Mouse (Mus musculus) layer of hippocampus, adult 2 months (tissue): ENCODE measurements at regions not wholly inside any gene's neighbourhood (a gene's known extent, or its start where the extent isn't known, plus 50 kb on each side); places are given as distances from the start of the nearest gene placed in this dataset.
A peak's percentile ranks its signal among the peaks of the same experiment; 100 is the strongest.

ENCODE experiments used
- DNase-seq, 2 experiments: peaks; one replicate each; pipeline ENCODE4 v3.0.0; 2022; ENCODE audit warnings: low spot score in 2 of 2
- H3K27ac ChIP-seq: fragments of 200-600 bp; 2 replicates; pipeline ENCODE4 v1.8.1; 2022
- H3K4me3 ChIP-seq: fragments of 200-600 bp; 2 replicates; pipeline ENCODE4 v1.8.1; 2022; ENCODE audit warnings: mild to moderate bottlenecking
- CTCF ChIP-seq: fragments of 200-600 bp; conservative IDR thresholded peaks from 2 replicates; pipeline ENCODE4 v1.8.1; 2022; ENCODE audit warnings: antibody characterized with exemption, mild to moderate bottlenecking, moderate library complexity

DNA sequence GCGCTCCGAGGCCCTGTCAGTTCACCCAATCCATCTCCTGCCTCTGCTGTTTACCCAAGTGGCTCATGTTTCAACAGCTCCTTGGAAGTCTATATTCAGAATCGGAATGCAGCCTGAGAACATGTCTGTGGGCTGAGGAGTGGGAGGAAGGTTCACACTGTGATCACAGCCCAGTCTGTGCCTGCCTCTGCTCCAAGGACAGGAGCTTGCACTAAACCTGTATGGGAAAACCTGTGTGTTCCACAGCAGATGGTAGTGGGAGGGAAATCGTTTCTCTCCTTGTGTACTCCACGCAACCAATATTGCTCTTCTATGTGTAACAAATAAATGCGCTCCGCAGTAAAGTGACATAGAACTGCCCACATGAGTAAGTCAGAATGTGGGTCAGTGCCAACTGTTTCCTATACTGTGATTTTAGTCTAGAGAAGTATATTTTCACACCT is 514.0 kb upstream of the Epha7 start:
- Histone ChIP-seq H3K27ac (peak overlapping the region; percentile 93), H3K4me3 (no peak overlapping the region)
- no peak for TF ChIP-seq CTCF
- peak; percentile 70 to 87 for DNase-seq

DNA sequence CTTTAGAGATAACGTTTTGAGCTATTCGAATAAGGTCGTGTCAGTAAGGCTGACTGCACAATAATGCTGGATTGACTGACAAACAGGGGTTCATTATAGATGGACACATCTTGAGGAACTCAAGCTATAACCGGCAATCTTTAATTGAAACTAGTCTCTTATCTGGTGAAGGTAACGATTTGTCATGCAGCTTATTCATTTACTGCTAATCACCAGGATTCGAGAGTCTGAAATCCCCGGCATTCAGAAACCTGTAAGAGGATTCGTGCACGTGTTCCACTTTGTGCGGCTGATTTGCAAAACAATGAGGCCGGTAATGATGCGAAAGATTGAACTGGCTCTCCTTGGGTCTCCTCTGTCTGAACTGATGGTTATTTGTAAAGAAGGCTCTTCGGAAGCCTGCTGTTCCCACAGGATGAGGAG is 512.9 kb upstream of the Epha7 start:
- TF ChIP-seq CTCF: no peak
- H3K4me3 ChIP-seq: no peak overlapping the region
- no peak for DNase-seq
- H3K27ac ChIP-seq: peak overlapping the region; percentile 84

DNA sequence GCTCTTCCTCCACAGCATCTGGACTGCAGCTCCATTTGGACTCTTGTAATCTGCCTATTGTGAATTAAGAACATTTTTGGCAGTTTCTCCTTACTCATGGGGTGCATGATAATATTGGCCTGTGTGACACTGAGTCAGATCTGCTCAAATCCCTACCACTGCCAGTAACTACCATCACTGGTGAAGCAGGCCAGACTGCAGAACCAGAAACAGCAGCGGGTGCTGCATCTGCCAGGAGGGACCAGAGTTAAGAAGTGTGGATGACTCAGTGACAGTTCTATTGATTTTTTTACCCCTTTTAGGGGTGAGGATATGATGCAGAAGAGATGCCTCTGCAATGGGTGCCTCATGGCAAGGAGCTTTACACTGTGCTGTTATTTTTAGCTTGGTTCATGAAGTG is 511.2 kb upstream of the Epha7 start:
- peak; percentile 60 to 73 for DNase-seq
- TF ChIP-seq CTCF: no peak
- Histone ChIP-seq H3K27ac (peak overlapping the region; percentile 82), H3K4me3 (no peak overlapping the region)

DNA sequence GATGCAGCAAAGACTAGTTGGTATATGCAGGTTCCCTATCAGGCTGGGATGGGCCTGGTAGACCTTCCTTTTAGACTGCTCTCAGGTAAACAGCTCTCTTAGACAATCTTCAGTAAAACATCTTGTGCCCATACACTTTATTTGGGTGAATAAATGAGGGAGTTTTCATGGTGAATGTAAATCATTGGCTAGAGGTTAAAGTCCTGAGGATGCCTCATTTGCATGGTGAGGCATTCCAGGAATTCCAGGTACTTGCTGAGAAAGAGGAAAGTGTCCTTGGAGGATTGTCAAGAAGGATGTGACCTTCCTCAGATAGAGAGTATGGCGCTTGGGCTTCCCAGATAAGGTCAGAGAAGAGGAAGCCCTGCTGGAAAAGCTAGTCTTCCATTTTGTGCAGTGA is 481.9 kb upstream of the Epha7 start:
- no peak for DNase-seq
- Histone ChIP-seq H3K4me3 (no peak overlapping the region), H3K27ac (no peak overlapping the region)
- no peak for TF ChIP-seq CTCF

DNA sequence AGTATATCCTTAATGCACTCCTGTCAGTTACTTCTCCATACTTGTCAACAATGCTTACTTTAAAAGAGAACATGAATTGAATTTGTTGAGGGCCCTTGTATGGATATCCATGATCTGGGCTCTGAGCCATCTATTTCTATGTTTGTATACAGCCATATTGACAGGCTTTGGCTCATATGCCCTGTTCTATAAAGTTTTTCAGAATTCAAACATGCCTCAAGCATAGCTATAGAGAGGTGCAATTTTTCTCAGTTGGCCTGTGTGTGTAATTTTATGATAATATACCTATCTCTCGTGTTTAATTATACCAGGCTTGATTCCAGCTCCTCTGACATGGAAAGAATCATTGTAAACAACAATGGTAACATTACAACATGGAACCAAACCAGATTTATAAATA is 448.4 kb upstream of the Epha7 start:
- DNase-seq: no peak
- no peak overlapping the region for H3K4me3 ChIP-seq
- TF ChIP-seq CTCF: no peak
- no peak overlapping the region for H3K27ac ChIP-seq

DNA sequence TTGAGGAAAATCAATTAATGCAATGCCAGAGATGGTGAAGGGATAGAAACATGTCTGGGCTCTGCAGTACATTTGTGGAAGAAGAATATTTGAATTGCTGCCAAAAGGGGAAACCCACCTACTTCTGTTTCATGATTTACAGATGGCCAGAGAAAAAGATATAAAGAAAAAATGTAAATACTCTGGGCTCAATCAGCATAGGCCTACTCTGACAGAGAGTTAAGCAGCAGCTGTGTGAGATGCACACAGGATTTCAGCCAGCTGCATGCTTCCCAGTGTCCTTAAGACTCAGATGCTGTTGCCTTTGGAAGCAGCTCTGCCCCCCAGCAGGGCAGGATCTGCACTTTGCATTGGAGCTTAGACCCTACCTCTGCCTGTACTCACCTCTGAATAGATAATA is 435.8 kb upstream of the Epha7 start:
- peak in 1 of 2 experiments; percentile 5 for DNase-seq

DNA sequence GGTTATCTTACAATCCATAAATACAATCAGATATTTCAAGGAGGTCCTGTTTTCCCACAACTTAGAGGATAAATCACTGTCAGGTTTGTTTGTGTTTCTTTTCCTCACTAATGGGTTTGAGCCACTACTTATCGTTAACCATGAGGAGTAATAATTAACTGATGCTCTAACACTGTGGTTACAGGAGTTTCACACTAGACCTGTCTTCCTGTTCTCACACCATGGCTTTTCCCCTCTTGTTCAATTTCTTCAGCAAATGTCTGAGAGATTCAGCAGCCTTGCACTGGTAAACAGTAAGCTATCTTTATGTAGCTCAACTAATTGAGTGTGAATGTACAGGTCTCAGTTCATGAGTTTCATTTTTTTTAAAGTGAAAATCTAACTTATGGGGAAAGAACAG is 434.3 kb upstream of the Epha7 start:
- Histone ChIP-seq H3K4me3 (no peak overlapping the region), H3K27ac (no peak overlapping the region)
- TF ChIP-seq CTCF: no peak
- no peak for DNase-seq

More for the DNA sequence above, 435.8 kb upstream of the Epha7 start:
- Histone ChIP-seq H3K27ac (no peak overlapping the region), H3K4me3 (no peak overlapping the region)
- TF ChIP-seq CTCF: no peak

DNA sequence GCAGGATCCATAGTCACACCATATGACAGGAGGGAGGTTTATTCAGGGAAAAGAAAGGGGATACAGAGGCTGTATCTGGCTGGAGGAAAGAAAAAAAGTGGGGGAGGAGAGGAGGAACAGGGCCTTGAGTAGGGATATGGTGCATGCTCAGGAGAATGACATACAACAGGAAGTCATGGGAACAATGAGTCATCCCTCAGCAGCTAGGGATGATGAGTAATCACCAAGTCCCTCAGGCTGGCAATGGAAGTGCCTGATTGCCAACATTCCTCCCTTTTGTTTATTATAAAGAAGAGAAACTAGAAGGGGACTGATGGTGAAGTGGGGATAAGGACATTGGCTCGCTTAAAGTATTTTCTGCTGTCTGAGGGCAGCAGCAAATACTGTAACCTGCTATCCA is 388.6 kb upstream of the Epha7 start:
- Histone ChIP-seq H3K27ac (no peak overlapping the region), H3K4me3 (no peak overlapping the region)
- TF ChIP-seq CTCF: no peak
- no peak for DNase-seq

DNA sequence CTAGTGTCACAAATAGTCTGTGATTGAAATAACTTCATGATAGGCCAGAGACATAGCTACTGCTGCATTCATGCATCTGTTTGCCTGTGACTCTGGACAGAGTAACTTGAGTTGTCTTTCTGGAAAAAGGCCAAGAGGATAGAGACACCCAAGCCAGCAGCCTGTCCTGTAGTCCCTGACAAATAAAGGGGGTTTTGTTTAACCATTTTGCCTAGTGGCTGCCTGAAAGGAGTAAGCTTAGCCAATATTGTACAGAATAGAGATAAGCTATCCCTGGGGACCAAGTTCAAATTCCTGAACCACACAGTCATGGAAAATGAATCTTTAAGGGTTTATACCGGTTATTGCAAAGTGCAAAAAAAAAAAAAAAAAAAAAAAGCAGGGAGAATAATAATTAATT is 372.8 kb upstream of the Epha7 start:
- no peak for DNase-seq
- Histone ChIP-seq H3K27ac (no peak overlapping the region), H3K4me3 (no peak overlapping the region)
- no peak for TF ChIP-seq CTCF

DNA sequence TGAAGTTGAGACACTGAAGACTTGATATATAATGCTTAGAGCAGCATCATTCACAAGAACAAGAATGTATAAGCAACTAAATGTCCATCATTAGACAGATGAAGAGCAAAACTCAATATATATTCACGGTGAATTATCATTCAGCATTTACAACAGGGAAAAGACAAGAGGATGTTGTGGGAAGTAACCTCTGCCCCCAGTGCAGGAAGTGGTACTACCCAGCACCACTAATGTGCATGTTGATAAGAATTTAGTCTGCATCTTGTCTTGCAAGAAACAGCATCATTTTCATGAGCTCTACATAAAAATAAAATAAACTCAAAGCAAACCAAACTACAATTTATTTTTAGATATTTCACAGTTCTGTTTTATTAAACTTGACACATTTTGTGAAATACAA is 359.8 kb upstream of the Epha7 start:
- DNase-seq: no peak
- Histone ChIP-seq H3K4me3 (no peak overlapping the region), H3K27ac (no peak overlapping the region)
- TF ChIP-seq CTCF: no peak

DNA sequence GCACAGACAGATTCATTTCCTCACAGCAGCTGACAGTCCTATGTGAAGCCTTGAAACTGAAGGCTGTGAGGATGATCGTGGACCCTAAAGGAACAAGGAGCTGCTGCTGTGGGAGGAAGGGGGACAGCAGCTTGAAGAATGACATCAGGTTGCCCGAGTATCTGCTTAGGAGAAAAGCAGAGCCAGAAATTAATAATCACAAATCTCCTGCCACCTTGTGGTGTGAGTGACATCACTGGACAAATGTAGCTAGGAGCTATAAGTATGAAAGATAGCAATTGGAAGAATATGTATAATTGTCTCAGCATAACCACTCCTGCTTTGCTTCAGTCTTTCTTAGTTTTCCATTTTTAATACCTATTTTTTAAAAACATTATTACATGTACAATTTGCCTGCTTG is 356.6 kb upstream of the Epha7 start:
- H3K4me3 ChIP-seq: no peak overlapping the region
- peak; percentile 15 to 19 for DNase-seq
- TF ChIP-seq CTCF: peak; percentile 67
- peak overlapping the region; percentile 70 for H3K27ac ChIP-seq
